Mouse (Mus musculus) retina, postnatal 1 day (tissue): ENCODE measurements around the gene Pigl.
"Not testable (repeated sequence)": the region's sequence is repeated elsewhere in the genome, so short reads cannot be mapped to it uniquely, and the experiment has no call there.

Experiments used
- DNase-seq: peaks from one replicate; pipeline ENCODE4 v3.0.0-alpha.2; 2012

Gene Pigl

DNA sequence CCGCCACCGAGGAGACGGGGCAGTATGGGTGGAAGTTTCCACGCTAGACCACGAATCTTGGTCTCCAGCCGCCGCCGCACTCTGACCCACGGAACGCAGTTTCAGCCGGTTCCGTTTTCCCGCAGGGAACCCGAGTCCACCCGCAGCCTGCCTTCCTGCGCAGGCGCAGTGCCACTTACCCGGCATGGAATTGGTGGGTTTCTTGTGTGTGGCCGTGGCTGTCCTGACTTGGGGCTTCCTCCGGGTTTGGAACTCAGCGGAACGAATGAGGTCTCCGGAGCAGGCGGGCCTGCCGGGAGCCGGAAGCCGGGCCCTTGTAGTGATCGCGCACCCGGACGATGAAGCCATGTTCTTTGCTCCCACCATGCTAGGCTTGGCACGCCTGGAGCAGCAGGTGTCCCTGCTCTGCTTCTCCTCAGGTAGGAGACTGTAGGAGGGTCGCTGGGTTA is at the start of gene Pigl, which contains the start of gene Ncor1:
Gene Pigl, plus strand, starts transcription at position 185 of the 449 bp plus-strand sequence.
Gene Ncor1, minus strand, starts transcription at position 266 of the 449 bp plus-strand sequence.
- DNase-seq, result peak; percentile 90

GRCm38 (mm10) chr11:62408848-62409247 is 49.4 kb upstream of the Pigl start:
- no peak for DNase-seq

- DNase-seq, result no peak
Observed at GRCm38 (mm10) chr11:62409611-62410010, 48.6 kb upstream of the Pigl start.

GRCm38 (mm10) chr11:62415026-62415425 is 43.2 kb upstream of the Pigl start:
- no peak for DNase-seq

GRCm38 (mm10) chr11:62424525-62424924 is 33.7 kb upstream of the Pigl start:
- DNase-seq, result peak; percentile 8

- DNase-seq, result no peak
Observed at GRCm38 (mm10) chr11:62426266-62426665, 32.0 kb upstream of the Pigl start.

GRCm38 (mm10) chr11:62427105-62427504 is 31.2 kb upstream of the Pigl start:
- DNase-seq, result peak; percentile 4

DNA sequence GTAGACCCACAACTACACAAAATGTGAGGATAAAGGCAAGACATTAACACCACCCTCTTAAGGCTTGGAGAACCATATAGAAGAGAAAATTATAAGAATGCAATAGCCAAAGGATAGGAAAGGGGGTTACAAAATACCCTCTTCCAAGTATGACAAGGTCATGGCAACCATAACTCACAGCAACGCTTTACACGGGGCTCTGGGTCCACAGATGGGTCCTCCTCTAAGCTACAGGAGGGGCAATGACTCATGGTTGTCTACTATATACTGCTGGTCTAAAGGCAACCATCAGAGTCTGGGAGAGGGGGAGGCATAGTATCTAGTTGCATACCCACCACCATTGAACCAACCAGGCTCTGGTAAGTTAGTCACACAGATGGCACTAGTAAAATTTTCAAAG is 26.0 kb upstream of the Pigl start:
- no peak for DNase-seq

- DNase-seq, result no peak
Observed at GRCm38 (mm10) chr11:62440670-62441315, 17.5 kb upstream of the Pigl start.

DNA sequence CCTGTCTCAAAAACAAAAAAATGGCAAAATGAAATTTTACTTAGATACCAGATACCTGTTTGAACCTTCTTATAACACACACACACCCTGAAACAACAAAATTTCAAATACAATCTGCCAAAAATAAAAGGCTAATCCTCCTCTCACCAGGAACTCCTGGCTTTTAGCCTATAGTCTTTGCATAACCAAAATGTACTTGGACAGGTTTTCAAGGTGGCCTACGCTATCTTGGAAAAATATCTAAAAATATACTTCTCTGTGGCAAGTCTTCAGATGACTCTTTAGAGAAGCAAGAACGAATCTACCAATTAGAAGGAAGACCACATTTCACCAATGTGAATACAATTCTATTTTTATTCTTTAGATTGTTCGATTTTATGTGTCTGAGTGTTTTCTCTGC is 12.5 kb upstream of the Pigl start:
- DNase-seq, result no peak

- DNase-seq, result no peak
Observed at GRCm38 (mm10) chr11:62448971-62449370, 9.3 kb upstream of the Pigl start.

DNA sequence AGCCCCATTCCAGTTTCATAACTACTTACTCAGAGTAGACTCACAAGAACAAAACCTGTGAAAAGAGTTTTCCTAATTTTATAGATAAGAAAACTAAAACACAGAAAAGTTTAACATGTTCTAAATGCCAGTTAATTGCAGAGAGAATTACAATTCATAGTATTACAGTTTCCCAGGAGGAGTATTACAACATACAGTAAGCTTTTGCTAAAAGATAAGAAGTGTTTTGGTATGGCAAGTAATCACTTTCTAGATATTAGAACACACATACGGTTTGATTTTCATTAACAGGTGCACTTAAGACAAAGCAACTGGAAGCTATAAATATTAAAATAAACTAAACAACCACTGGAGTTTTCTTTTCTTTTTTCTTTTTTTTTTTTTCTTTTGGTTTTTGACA is 3.1 kb upstream of the Pigl start:
- no peak for DNase-seq

DNA sequence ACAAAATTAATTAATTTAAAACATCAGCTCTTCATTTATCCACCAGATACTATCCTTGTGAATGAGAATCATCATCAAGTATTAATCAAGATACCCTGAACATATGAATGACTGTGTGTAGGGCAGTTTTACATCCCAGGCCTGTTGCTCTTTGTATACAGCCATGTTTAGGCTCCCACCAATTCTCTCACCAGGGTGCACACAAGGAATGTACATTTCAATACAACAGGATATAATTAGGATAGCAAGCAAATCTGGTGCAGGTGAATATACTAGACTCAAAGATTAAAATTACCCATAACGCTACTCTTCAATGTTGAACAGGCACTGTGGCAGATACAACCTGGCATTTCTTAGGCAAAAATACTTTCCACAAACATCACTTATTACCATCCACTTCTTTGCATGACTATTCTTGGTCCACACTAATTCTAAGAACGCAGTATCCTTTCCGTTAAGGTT is 2.2 kb upstream of the Pigl start:
- DNase-seq, result peak; percentile 30

- DNase-seq, result peak; percentile 69
Observed at GRCm38 (mm10) chr11:62456483-62457172, 1.6 kb upstream of the Pigl start.

DNA sequence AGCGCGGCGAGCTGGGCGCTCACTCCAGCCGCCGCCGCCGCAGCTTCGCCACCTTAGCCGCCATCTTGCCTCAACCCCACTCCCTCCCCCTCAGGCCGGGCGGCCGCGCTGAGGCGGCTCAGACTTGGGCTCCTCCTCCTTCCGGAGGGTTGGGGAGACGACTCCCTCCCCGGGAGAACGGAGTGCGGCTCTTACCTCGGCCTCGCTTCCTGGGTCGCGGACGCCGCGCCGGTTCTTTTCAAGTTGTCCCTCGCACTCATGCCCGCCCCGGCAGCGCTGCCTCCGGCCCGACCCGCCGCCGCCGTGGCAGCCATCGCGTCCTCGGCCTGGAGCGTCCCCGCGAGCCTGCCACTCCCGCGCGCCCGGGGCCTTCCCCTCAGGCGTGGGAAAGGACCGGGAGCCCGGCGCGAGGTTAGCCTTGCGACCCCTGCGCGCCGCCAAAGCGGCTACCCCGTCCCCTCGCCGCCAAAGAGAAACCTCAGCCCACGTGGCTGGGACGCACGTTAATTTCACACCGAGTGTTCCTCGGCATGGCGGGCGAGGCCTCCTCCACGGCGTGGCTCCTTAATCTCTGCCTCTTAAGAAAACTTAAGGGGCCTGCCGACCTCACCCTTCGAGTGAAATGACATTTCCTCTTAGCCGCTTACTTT is 894 bp upstream of the Pigl start:
- DNase-seq, result peak; percentile 94

- no peak for DNase-seq
Observed at GRCm38 (mm10) chr11:62457891-62458270, 379 bp upstream of the Pigl start.

DNA sequence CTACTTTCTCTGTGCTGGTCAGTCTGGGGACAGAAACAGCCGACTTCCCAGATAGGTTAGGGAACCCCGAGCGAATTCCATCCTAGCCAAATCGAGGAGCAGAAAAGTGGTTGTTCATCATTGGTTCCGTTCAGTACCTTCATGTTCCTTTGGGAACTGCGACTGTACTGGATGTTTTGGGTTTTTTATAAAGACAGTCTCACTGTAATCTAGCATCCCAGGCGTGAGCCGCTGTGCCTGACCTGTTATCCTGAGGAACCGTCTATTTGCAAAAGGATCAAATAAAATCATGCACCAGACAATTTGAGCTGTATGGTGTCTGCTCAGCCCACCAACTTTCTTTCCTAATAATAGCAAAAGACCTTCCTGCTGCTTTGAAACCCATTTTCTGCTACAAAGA is 520 bp downstream of the Pigl start:
- no peak for DNase-seq

DNA sequence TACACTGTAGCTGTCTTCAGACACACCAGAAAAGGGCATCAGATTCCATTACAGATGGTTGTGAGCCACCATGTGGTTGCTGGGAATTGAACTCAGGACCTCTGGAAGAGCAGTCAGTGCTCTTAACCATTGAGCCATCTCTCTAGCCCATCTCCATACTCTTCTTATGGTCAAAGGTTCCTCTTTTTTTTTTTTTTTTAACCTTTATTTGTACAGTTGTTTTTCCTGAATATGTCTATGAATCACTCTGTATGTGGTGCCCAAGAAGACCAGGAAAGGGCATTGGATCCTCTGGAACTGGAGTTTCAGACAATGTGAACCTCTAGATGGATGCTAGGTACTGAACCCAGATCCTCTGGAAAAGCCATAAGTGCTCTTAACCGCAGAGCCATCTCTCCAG is 4.3 kb downstream of the Pigl start:
- DNase-seq, result not testable (repeated sequence)

DNA sequence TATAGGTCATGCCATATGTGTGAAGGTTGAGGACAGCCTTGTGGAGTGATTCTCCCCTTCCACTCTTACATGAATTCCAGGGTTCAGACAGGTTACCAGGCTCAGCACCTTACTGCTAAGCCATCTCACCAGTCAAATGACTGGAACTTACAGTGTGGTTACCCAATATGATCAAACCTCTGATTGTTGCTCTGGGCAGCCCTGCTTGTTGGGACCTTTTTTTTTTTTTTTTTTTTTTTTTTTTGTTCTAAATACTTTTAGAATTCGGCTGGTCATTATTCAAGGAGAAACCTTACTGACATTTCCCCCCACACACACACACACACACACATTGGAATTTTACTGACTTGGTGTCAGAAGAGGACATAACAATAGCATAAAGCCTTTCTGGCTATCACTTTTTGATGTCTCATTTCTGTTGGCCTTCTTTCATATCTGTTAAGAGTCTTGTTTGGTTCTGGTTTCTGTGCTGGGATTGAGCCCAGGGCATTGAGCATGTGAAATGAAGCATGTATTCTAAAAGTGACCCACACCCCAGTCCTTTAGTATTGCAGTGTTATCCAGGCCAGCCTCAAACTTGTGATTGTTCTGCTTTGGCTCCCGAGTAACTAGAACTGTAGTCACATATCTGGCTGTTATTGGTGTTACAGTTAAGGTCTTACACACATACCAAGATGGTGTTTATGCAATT is 5.1 kb downstream of the Pigl start:
- DNase-seq, result no peak

DNA sequence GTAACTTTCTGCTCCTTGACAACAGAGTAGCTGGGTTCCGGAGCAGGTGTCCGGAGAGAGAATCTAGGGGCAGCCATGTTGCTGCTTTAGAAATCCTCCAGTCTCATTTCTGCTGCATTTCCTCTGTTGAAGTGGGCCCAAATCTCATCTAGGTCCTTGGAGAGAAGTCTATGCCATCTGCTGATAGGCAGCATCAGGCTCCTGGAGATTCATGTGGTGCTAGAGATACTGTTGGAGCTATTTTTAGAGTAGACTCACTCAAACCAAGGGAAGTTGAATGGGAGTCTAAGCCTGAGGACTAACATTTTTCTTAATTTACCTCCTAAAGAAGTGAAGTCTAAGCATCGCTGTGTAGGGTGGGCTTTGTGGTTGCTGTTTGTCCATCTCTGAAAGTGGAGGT is 6.4 kb downstream of the Pigl start:
- DNase-seq, result no peak

DNA sequence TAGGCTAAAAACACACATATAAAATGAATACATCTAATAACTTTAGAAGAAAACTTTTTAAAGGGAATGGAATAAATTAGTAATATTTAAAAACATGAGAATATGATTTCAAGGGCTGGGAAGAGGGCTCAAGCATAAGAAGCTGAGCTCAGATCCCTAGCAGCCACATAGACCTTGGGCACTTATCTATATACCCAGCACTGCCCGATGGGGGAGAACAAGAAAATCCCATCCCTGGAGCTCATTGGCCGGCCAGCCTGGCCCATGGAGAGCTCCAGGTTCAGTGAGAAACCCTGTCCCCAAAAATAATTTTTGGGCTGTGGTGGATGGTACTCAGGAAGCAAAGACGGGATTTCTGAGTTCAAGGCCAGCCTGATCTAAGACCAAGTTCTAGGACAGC is 7.6 kb downstream of the Pigl start:
- no peak for DNase-seq

DNA sequence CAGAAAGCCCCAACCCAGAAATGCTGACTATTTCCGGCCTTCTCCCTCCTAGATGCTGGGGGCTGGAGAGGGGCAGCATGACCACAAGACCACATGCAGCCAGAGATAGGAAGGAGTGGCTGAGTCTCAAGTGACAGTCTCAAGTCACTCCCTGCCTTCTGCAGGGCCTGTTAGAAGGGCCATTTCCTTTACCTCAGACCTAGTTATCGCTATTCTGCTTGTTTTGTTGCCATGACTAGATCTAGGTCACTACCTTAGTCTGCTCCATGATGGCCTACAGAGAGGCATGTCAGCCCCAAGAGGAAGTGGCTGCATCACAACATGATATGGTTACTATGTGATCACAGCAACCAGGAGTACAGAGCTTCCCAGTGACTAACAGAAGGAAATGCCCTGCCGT is 8.3 kb downstream of the Pigl start:
- no peak for DNase-seq

- DNase-seq, result not testable (repeated sequence)
Observed at GRCm38 (mm10) chr11:62467289-62467688, 9.0 kb downstream of the Pigl start.
